Mouse (Mus musculus) kidney, adult 2 months (tissue): ENCODE data around the gene Sema7a. TPM values are rescaled to one million over a fixed set of nuclear protein-coding genes. Genes with fewer than 3 reads are reported as not detected.

Source experiments
- DNase-seq: peaks from one replicate; pipeline ENCODE4 v3.0.0; 2021
- H3K27ac ChIP-seq: fragments of 200-500 bp; 2 replicates; pipeline ENCODE4 v1.5.1; 2012; ENCODE audit warnings: low read depth, low read length, control low read depth, inconsistent platforms; ENCODE audit not compliant: insufficient read depth
- H3K27me3 ChIP-seq: fragments of 200-500 bp; replicated peaks from 2 replicates; pipeline ENCODE4 v1.6.1; 2012; ENCODE audit warnings: mild to moderate bottlenecking, moderate library complexity, low read length, inconsistent platforms; ENCODE audit not compliant: control insufficient read depth, insufficient read depth
- H3K36me3 ChIP-seq: fragments of 200-500 bp; 2 replicates; pipeline ENCODE4 v1.6.1; 2012; ENCODE audit warnings: mild to moderate bottlenecking, moderate library complexity, low read length, inconsistent platforms; ENCODE audit not compliant: control insufficient read depth, insufficient read depth
- H3K4me1 ChIP-seq: fragments of 200-500 bp; 2 replicates; pipeline ENCODE4 v1.6.1; 2011; ENCODE audit warnings: low read length; ENCODE audit not compliant: control insufficient read depth, insufficient read depth
- H3K4me3 ChIP-seq: fragments of 200-500 bp; 2 replicates; pipeline ENCODE4 v1.5.1; 2011; ENCODE audit warnings: mild to moderate bottlenecking, low read depth, low read length, control low read depth; ENCODE audit not compliant: insufficient read depth
- CTCF ChIP-seq: fragments of 200-500 bp; conservative IDR thresholded peaks from 2 replicates; pipeline ENCODE4 v1.5.1; 2011; ENCODE audit warnings: low read depth, mild to moderate bottlenecking, control low read depth, low read length, moderate library complexity, mixed read lengths; ENCODE audit not compliant: insufficient read depth, insufficient read length
- POLR2A ChIP-seq: fragments of 200-500 bp; IDR thresholded peaks from one replicate; pipeline ENCODE4 v1.6.1; 2011; ENCODE audit warnings: low read depth, low read length, control low read depth
- WGBS: fragments of 180-500 bp; shearing (Covaris S2); methylation state at CpG from one replicate; pipeline ENCODE4 v1.1.7; 2018; 5-methylcytosine and 5-hydroxymethylcytosine counted together
- polyA plus RNA-seq: library from polyadenylated mRNA; depleted of rRNA; stranded (reverse); fragments of >200 nt; gene quantifications from 2 replicates; pipeline ENCODE4 v1.2.3, GENCODE M21; 2012

Sema7a gene
- polyA plus RNA-seq, 1 experiment: 9.6 TPM

DNA sequence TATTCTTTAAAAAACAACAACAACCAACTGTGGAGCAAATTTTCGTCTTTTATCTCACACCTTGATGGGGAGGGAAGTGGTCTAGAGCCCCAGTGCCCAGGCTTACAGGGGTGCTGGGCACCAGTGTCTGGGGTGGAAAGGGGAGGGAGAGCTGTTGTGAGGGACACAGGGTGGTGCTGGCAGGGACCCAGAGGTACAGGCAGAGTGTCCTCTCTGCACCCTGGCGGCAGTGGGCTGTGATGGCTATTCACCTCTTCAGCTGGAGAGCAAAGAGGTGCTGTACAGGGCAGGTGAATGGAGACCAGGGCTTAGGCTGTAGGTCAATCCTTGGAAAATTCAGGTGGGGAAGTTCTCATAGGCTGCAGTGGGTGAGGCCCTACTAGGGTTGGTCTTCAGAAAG, 59.8 kb downstream of the Sema7a start:
- DNase-seq: no peak
- no peak for TF ChIP-seq CTCF
- TF ChIP-seq POLR2A: no peak
- Histone ChIP-seq H3K27me3 (no peaks in the 10 kb centered on the region), H3K36me3 (no peaks in the 10 kb centered on the region), H3K4me1 (0 out of 2 replicates have a peak, but pooled peaks cover 3% of the 10 kb centered on the region), H3K4me3 (no peak overlapping the region), H3K27ac (no peak overlapping the region)
- 33% methylated on average over 2 of the region's 2 CpGs for WGBS

DNA sequence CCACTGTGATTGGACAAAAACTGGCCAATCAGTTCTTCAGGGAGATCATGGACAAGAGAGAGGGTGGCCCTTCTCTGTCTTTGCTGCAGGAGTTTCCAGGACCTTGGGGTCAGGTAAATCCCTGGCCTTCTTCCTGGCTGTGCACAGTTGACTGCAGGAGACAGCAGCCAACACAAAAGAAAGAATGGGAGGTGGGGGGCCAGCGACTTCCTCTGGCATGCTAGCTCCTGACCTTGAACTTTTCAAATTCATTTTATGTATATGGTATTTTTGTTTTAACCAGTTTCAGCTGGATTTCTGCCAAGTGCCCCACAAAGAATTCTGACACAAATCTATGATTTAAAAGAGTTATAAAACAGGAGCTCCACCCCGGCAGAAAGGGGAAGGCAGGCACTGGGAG, 63.4 kb downstream of the Sema7a start:
- Histone ChIP-seq H3K4me1 (no peaks in the 10 kb centered on the region), H3K36me3 (no peaks in the 10 kb centered on the region), H3K27me3 (no peaks in the 10 kb centered on the region), H3K4me3 (no peak overlapping the region), H3K27ac (no peak overlapping the region)
- TF ChIP-seq CTCF (no peak), POLR2A (no peak)
- 20% methylated on average over 2 of the region's 2 CpGs for WGBS
- peak; percentile 13 for DNase-seq

DNA sequence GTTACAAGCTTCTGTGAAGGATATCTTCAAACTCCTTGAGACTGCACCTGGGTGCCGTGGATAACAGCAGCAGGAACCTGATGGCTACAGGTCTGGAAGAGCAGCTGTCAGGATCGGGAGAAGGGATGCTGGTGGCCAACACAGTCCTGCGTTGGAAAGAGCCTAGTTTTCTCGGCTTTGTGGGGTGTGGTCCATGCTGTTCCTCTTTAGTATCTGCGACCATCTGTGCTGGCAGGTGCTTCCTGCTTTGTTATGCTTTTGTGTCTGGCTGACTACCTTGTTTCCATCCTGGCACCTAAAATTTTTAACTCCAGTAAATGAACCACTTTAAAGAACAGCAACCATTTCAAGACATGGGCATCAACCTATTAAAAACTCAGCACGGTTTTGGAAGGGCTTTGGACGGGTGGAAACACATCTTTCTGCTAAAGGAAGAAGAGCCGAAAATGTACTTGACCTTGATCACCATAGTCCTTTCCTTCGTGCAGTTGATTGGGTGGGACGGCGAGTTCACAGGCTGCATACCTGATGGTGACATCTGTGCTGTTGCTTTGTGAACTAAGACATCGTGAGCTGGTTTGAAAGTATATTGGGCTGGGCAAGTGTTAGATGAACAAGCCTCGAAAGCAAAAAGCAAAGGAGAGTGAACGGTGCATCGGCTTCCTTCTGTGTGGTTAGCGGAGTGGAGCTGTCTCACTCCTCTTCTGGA, 66.0 kb downstream of the Sema7a start, which contains the start of gene Cyp11a1:
Cyp11a1 (plus strand) TSS at position 659 of the 709 bp plus-strand sequence.
- no peaks in the 10 kb centered on the region for H3K4me1 ChIP-seq
- no peak within 1 kb of the TSS for H3K27ac ChIP-seq
- TF ChIP-seq POLR2A (no peak), CTCF (no peak)
- no peak within 1 kb of the TSS for H3K4me3 ChIP-seq
- DNase-seq: no peak
- WGBS: 85% methylated on average over 16 of the region's 16 CpGs
- no peaks in the 10 kb centered on the region for H3K27me3 ChIP-seq
- H3K36me3 ChIP-seq: no peaks in the 10 kb centered on the region

DNA sequence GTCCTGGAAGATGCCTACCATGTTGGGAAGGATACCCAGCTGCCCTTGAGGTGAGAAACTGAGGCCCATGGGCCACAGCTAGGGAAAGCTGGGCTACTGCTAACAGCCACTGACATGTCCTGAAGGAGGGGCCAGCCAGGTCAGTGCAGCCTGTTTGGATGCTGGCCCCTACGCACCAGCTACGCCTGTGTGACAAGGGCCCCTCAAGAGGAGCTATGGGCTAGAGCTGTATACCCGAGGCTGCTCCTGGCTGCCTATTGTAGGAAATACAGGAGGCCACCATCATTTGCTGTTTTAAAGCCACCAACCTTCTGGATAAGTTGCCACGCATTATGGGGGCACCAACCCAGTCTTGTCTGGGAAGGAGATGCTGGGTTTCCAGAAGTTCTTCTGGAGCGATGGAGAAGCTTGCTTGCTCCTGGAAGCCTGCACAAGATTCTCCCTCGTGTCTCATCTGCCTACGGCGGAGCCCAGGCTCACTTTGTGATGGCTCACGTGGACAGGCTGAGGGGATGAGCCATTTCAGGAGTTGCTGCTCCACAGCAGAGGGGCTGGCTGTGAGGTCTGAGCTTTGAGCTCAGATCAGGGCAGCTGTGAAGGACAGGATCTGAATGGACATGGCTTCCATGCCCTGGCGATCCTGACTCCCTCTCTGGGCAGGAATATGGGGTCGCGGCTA, 68.6 kb downstream of the Sema7a start:
- Histone ChIP-seq H3K27me3 (no peaks in the 10 kb centered on the region), H3K4me3 (no peak overlapping the region), H3K4me1 (no peaks in the 10 kb centered on the region), H3K36me3 (no peaks in the 10 kb centered on the region), H3K27ac (no peak overlapping the region)
- TF ChIP-seq POLR2A (no peak), CTCF (no peak)
- WGBS: 73% methylated on average over 12 of the region's 12 CpGs
- no peak for DNase-seq

DNA sequence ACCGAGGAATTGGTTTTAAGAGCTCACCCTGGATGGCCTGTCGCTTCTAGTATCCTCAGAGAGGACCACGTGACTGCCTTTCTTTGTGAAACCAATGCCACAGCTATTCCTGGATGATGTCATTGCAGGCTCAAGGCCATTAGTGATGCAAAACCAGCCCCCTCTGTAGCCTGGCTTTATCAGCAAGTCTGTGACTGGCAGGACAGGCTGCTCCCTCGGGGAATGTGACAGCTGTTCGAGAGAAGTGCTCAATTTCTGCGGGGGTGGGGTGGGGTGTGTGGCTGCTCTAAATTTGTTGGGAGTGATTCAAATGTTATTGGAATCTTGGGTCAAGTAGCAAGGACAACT, 69.1 kb downstream of the Sema7a start:
- Histone ChIP-seq H3K4me1 (no peaks in the 10 kb centered on the region), H3K4me3 (no peak overlapping the region), H3K36me3 (no peaks in the 10 kb centered on the region), H3K27me3 (no peaks in the 10 kb centered on the region), H3K27ac (no peak overlapping the region)
- no peak for TF ChIP-seq CTCF
- no peak for TF ChIP-seq POLR2A
- WGBS: 18% methylated on average over 6 of the region's 6 CpGs
- no peak for DNase-seq

DNA sequence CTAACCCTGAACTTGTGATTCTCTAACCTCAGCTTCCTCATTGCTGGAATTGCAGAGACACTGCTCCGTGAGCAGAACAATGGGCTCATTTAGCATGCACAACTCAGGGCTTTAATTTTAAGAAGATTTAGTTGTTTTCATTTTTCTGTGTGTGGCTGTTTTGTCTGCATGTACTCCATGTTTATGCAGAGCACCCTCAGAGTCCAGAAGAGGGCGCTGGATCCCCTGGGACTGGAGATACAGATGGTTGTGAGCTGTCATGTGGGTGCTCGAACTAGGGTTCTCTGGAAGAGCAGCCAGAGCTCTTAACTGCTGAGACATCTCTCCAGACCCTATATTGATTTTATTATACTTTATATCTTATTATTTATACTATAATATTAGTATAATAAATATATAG, 69.7 kb downstream of the Sema7a start:
- Histone ChIP-seq H3K36me3 (no peaks in the 10 kb centered on the region), H3K4me1 (0 out of 2 replicates have a peak, but pooled peaks cover 2% of the 10 kb centered on the region), H3K27me3 (no peaks in the 10 kb centered on the region), H3K27ac (no peak overlapping the region), H3K4me3 (no peak overlapping the region)
- TF ChIP-seq CTCF (no peak), POLR2A (no peak)
- DNase-seq: no peak
- WGBS: 72% methylated on average over 3 of the region's 3 CpGs

DNA sequence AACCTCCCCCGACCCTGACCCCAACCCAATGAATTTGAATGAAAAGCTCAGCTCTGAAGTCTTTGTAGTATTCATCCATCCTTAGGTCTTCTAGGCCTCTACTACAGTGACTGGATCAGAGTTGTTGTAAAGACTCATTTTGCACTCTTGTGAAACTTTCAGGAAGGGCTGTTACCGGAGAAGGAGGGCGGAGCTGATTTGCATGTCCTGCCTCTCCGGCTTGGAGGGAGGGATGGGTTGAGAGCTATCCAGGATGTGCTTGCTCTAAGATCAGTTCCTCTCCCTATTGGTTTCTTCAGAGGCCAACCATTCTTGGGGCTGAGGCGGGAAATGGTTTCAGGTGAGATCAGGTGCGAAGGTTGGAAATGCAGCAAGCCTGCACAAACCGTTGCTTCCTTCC, 71.1 kb downstream of the Sema7a start:
- WGBS: 42% methylated on average over 7 of the region's 7 CpGs
- Histone ChIP-seq H3K27ac (no peak overlapping the region), H3K36me3 (no peaks in the 10 kb centered on the region), H3K4me1 (0 out of 2 replicates have a peak, but pooled peaks cover 2% of the 10 kb centered on the region), H3K27me3 (no peaks in the 10 kb centered on the region), H3K4me3 (no peak overlapping the region)
- DNase-seq: no peak
- TF ChIP-seq POLR2A (no peak), CTCF (no peak)
